Mouse (Mus musculus): Measurements from ENCODE around the gene Cntn5. TPM values are rescaled to one million over a fixed set of nuclear protein-coding genes. Genes with fewer than 3 reads are reported as not detected.
"Not testable (repeated sequence)": the region's sequence is repeated elsewhere in the genome, so short reads cannot be mapped to it uniquely, and the experiment has no call there.

Gene Cntn5
- polyA plus RNA-seq, 1 experiment from 2014 or later: 0.65 TPM

- no peaks in the 10 kb centered on the region for H3K4me1 ChIP-seq (ENCODE audit: control insufficient read depth, insufficient read depth, low read length)
- no peaks in the 10 kb centered on the region for H3K36me3 ChIP-seq (ENCODE audit: control insufficient read depth, insufficient read depth, low read length)
- WGBS: 86% methylated on average over 7 of the region's 7 CpGs
- no peaks in the 10 kb centered on the region for H3K9me3 ChIP-seq (ENCODE audit: control insufficient read depth, low read length)
- H3K27me3 ChIP-seq (ENCODE audit: control insufficient read depth, insufficient read depth, low read length): no peaks in the 10 kb centered on the region
- H3K4me2 ChIP-seq (replicated peaks; ENCODE audit: low read depth, low read length): no peak overlapping the region
- H3K27ac ChIP-seq (ENCODE audit: low read depth, low read length): no peak overlapping the region
- no peak overlapping the region for H3K4me3 ChIP-seq (ENCODE audit: low read length)
- ATAC-seq (ENCODE audit: low FRiP score, low TSS enrichment): no peak
- H3K9ac ChIP-seq (ENCODE audit: low read depth, low read length): no peak overlapping the region
Observed at GRCm38 (mm10) chr9:10575346-10576241, 329.0 kb downstream of the Cntn5 start.

GRCm38 (mm10) chr9:10569830-10570229 is 334.7 kb downstream of the Cntn5 start:
- Histone ChIP-seq H3K9me3 (ENCODE audit: control insufficient read depth, low read length) (no peaks in the 10 kb centered on the region), H3K27ac (ENCODE audit: low read depth, low read length) (no peak overlapping the region), H3K9ac (ENCODE audit: low read depth, low read length) (no peak overlapping the region), H3K4me2 (replicated peaks; ENCODE audit: low read depth, low read length) (no peak overlapping the region), H3K4me3 (ENCODE audit: low read length) (no peak overlapping the region), H3K27me3 (ENCODE audit: control insufficient read depth, insufficient read depth, low read length) (no peaks in the 10 kb centered on the region), H3K36me3 (ENCODE audit: control insufficient read depth, insufficient read depth, low read length) (no peaks in the 10 kb centered on the region), H3K4me1 (ENCODE audit: control insufficient read depth, insufficient read depth, low read length) (no peaks in the 10 kb centered on the region)
- no peak for ATAC-seq (ENCODE audit: low FRiP score, low TSS enrichment)

GRCm38 (mm10) chr9:10540877-10541276 is 363.7 kb downstream of the Cntn5 start:
- not testable (repeated sequence) for H3K27ac ChIP-seq (ENCODE audit: low read depth, low read length); H3K9ac ChIP-seq (ENCODE audit: low read depth, low read length); H3K4me1 ChIP-seq (ENCODE audit: control insufficient read depth, insufficient read depth, low read length); ATAC-seq (ENCODE audit: low FRiP score, low TSS enrichment); H3K36me3 ChIP-seq (ENCODE audit: control insufficient read depth, insufficient read depth, low read length); H3K27me3 ChIP-seq (ENCODE audit: control insufficient read depth, insufficient read depth, low read length); H3K9me3 ChIP-seq (ENCODE audit: control insufficient read depth, low read length); H3K4me3 ChIP-seq (ENCODE audit: low read length); H3K4me2 ChIP-seq (replicated peaks; ENCODE audit: low read depth, low read length)
- WGBS: 61% methylated on average over 5 of the region's 5 CpGs

GRCm38 (mm10) chr9:10532248-10532647 is 372.3 kb downstream of the Cntn5 start:
- H3K4me1 ChIP-seq (ENCODE audit: control insufficient read depth, insufficient read depth, low read length): no peaks in the 10 kb centered on the region
- H3K27me3 ChIP-seq (ENCODE audit: control insufficient read depth, insufficient read depth, low read length): no peaks in the 10 kb centered on the region
- no peaks in the 10 kb centered on the region for H3K9me3 ChIP-seq (ENCODE audit: control insufficient read depth, low read length)
- no peak overlapping the region for H3K4me3 ChIP-seq (ENCODE audit: low read length)
- H3K27ac ChIP-seq (ENCODE audit: low read depth, low read length): no peak overlapping the region
- H3K4me2 ChIP-seq (replicated peaks; ENCODE audit: low read depth, low read length): no peak overlapping the region
- no peaks in the 10 kb centered on the region for H3K36me3 ChIP-seq (ENCODE audit: control insufficient read depth, insufficient read depth, low read length)
- no peak for ATAC-seq (ENCODE audit: low FRiP score, low TSS enrichment)
- WGBS: 64% methylated on average over 5 of the region's 5 CpGs
- H3K9ac ChIP-seq (ENCODE audit: low read depth, low read length): no peak overlapping the region

GRCm38 (mm10) chr9:10531087-10531486 is 373.5 kb downstream of the Cntn5 start:
- Histone ChIP-seq H3K27me3 (ENCODE audit: control insufficient read depth, insufficient read depth, low read length) (no peaks in the 10 kb centered on the region), H3K27ac (ENCODE audit: low read depth, low read length) (no peak overlapping the region), H3K9me3 (ENCODE audit: control insufficient read depth, low read length) (no peaks in the 10 kb centered on the region), H3K4me3 (ENCODE audit: low read length) (no peak overlapping the region), H3K36me3 (ENCODE audit: control insufficient read depth, insufficient read depth, low read length) (no peaks in the 10 kb centered on the region), H3K4me1 (ENCODE audit: control insufficient read depth, insufficient read depth, low read length) (no peaks in the 10 kb centered on the region), H3K9ac (ENCODE audit: low read depth, low read length) (no peak overlapping the region), H3K4me2 (replicated peaks; ENCODE audit: low read depth, low read length) (no peak overlapping the region)
- no peak for ATAC-seq (ENCODE audit: low FRiP score, low TSS enrichment)
- 84% methylated on average over 2 of the region's 2 CpGs for WGBS

GRCm38 (mm10) chr9:10529528-10529927 is 375.0 kb downstream of the Cntn5 start:
- Histone ChIP-seq H3K27ac (ENCODE audit: low read depth, low read length) (no peak overlapping the region), H3K36me3 (ENCODE audit: control insufficient read depth, insufficient read depth, low read length) (no peaks in the 10 kb centered on the region), H3K27me3 (ENCODE audit: control insufficient read depth, insufficient read depth, low read length) (no peaks in the 10 kb centered on the region), H3K9me3 (ENCODE audit: control insufficient read depth, low read length) (no peaks in the 10 kb centered on the region), H3K4me3 (ENCODE audit: low read length) (no peak overlapping the region), H3K4me1 (ENCODE audit: control insufficient read depth, insufficient read depth, low read length) (no peaks in the 10 kb centered on the region), H3K4me2 (replicated peaks; ENCODE audit: low read depth, low read length) (no peak overlapping the region), H3K9ac (ENCODE audit: low read depth, low read length) (no peak overlapping the region)
- 81% methylated on average over 4 of the region's 4 CpGs for WGBS
- no peak for ATAC-seq (ENCODE audit: low FRiP score, low TSS enrichment)

GRCm38 (mm10) chr9:10529113-10529512 is 375.5 kb downstream of the Cntn5 start:
- no peak overlapping the region for H3K9ac ChIP-seq (ENCODE audit: low read depth, low read length)
- no peaks in the 10 kb centered on the region for H3K36me3 ChIP-seq (ENCODE audit: control insufficient read depth, insufficient read depth, low read length)
- no peaks in the 10 kb centered on the region for H3K27me3 ChIP-seq (ENCODE audit: control insufficient read depth, insufficient read depth, low read length)
- H3K27ac ChIP-seq (ENCODE audit: low read depth, low read length): no peak overlapping the region
- no peaks in the 10 kb centered on the region for H3K4me1 ChIP-seq (ENCODE audit: control insufficient read depth, insufficient read depth, low read length)
- 79% methylated on average over 1 of the region's 1 CpGs for WGBS
- no peaks in the 10 kb centered on the region for H3K9me3 ChIP-seq (ENCODE audit: control insufficient read depth, low read length)
- H3K4me3 ChIP-seq (ENCODE audit: low read length): no peak overlapping the region
- no peak overlapping the region for H3K4me2 ChIP-seq (replicated peaks; ENCODE audit: low read depth, low read length)
- no peak for ATAC-seq (ENCODE audit: low FRiP score, low TSS enrichment)

- WGBS: 84% methylated on average over 5 of the region's 5 CpGs
- H3K9ac ChIP-seq (ENCODE audit: low read depth, low read length): no peak overlapping the region
- no peak overlapping the region for H3K4me3 ChIP-seq (ENCODE audit: low read length)
- H3K27ac ChIP-seq (ENCODE audit: low read depth, low read length): no peak overlapping the region
- no peaks in the 10 kb centered on the region for H3K9me3 ChIP-seq (ENCODE audit: control insufficient read depth, low read length)
- H3K4me1 ChIP-seq (ENCODE audit: control insufficient read depth, insufficient read depth, low read length): no peaks in the 10 kb centered on the region
- no peak overlapping the region for H3K4me2 ChIP-seq (replicated peaks; ENCODE audit: low read depth, low read length)
- ATAC-seq (ENCODE audit: low FRiP score, low TSS enrichment): no peak
- no peaks in the 10 kb centered on the region for H3K27me3 ChIP-seq (ENCODE audit: control insufficient read depth, insufficient read depth, low read length)
- no peaks in the 10 kb centered on the region for H3K36me3 ChIP-seq (ENCODE audit: control insufficient read depth, insufficient read depth, low read length)
Observed at GRCm38 (mm10) chr9:10528692-10529091, 375.9 kb downstream of the Cntn5 start.

GRCm38 (mm10) chr9:10525915-10526667 is 378.5 kb downstream of the Cntn5 start:
- H3K4me1 ChIP-seq (ENCODE audit: control insufficient read depth, insufficient read depth, low read length): no peaks in the 10 kb centered on the region
- H3K9ac ChIP-seq (ENCODE audit: low read depth, low read length): no peak overlapping the region
- H3K4me3 ChIP-seq (ENCODE audit: low read length): no peak overlapping the region
- H3K36me3 ChIP-seq (ENCODE audit: control insufficient read depth, insufficient read depth, low read length): no peaks in the 10 kb centered on the region
- no peak overlapping the region for H3K4me2 ChIP-seq (replicated peaks; ENCODE audit: low read depth, low read length)
- no peak for ATAC-seq (ENCODE audit: low FRiP score, low TSS enrichment)
- H3K27ac ChIP-seq (ENCODE audit: low read depth, low read length): no peak overlapping the region
- WGBS: 67% methylated on average over 7 of the region's 7 CpGs
- no peaks in the 10 kb centered on the region for H3K27me3 ChIP-seq (ENCODE audit: control insufficient read depth, insufficient read depth, low read length)
- H3K9me3 ChIP-seq (ENCODE audit: control insufficient read depth, low read length): no peaks in the 10 kb centered on the region

All from kidney, embryonic 14.5 days (tissue).